Mouse (Mus musculus): ENCODE results near the gene Cep250.
A peak's percentile ranks its signal among the peaks of the same experiment; 100 is the strongest.
"Not testable (repeated sequence)": the region's sequence is repeated elsewhere in the genome, so short reads cannot be mapped to it uniquely, and the experiment has no call there.

Cep250 gene

DNA sequence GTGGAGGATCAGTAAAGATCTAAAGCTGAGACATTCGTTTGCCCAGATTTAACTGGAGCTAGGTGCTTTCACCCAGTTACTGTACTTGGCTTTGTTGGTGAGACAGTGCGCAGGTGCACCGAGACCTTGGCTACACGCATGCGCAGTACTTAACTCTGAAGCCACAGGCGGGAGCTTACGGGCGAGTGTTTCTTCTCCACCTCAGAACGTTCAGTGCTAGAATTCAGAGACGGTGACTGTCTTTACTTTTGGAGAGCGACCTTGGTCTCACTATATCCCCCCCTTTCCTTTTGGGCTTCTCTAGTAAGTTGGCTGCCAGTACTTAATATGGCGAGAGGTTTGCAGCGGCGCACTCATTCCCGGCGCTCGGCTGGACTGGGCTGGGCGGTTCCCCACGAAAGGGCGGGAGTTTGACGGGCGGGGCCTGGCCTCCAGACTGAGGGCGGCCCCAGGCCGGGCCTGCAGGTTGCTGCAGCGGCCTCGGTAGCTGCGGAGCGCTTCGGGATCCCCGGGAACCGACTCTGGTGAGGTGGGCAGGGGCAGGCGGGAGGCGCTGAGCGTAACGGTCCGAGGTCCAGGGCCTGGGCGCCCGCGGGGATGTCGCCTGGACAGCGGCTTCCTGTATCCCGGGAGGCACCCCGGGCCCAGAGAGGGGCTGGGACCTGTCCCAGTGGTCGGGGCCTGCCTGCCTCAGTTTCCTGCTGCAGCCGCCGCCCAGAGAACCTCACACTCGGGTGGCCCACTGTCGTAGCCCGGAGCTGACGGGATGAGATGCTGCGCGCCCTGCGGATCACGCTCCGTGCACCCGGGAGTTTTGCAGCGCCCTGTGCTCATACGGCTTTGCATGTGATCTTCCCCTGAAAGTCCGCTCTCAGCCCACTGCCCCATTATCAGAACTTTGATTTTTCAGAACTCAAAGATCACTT, at the start of gene Cep250:
TSS of gene Cep250 (plus strand) at position 325 of the 926 bp plus-strand sequence.
- DNase-seq (ENCODE audit: extremely low read depth, low read depth): peak; percentile 77

DNA sequence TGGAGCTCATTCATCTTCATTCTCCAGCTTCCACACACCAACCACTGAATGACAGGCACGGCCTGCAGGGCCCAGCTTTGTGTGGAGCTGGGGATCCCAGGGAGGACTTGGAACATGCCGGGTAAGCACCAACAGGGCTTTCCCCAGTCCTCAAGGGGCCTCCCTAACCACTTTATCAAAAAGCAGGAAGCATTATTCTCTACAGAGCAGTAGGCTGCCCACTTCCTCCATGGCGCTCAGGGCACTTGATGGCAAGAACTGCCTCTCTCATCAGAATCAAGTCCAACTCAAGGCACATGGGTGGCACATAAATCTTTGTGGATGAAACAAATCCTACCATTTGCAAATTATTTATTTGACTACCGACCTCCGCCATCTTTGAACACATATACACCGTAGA, 41.6 kb upstream of the Cep250 start:
- DNase-seq (ENCODE audit: extremely low read depth, low read depth): no peak

DNA sequence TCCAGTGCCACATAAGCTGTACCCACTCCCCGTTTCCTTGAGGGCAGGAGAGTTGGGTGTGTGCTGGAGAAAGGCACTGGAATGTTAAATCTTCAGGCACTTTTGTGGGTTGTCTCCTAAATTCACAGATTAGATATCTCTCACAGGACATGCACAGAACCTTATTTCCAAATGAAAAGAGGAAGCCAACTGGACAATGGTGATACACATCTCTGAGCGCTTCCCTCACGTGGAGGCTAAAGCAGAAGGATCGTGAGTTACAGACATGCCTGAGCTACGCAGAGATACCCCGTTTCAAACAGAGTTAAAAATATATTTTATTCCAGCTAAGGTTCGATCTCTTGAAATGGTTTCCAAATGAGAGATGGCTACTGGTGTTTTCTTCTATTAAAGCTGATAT, 33.1 kb upstream of the Cep250 start:
- DNase-seq (ENCODE audit: extremely low read depth, low read depth): no peak

DNA sequence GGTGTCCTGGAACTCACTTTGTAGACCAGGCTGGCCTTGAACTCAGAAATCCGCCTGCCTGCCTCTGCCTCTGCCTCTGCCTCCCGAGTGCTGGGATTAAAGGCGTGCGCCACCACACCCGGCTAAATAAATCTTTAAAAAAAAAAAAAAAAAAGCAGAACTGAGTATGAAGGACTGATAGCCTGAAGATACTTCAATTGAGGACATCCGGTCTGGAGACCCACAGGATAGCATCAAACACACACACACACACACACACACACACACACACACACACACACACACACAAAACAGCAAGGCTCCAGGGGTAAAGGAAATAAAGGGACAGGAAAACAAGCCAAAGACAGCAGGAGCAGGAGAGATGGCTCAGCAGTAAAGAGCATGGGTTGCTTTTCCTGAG, 31.0 kb upstream of the Cep250 start:
- DNase-seq (ENCODE audit: extremely low read depth, low read depth): not testable (repeated sequence)

DNA sequence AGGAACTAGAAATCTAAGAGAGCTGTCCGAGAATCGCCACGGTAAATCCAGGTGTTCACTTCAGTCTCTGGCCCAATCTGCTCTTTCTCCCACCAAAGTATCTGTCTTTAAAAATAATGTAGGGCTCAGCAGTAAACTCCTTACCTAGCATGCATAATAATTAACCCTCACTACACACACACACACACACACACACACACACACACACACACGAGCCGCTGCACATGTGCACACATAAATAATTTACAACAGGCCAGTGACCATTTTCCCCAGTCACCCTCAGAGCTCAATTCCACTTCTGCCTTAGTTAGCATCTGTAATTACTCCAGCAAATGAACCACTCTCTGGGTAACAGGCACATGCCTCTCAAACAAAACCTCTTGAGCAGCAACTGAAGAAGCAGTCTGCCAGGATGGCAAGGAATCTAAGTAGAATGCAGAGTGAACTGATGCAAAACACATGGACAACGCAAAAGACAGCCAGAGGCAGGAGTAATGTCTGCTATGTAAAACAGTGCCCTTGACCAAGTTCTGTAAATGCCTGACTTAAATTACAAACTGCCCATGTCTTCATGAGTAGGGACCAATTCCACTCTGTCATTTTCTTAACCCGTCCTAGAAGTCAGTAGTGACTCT, 27.4 kb upstream of the Cep250 start:
- DNase-seq (ENCODE audit: extremely low read depth, low read depth): peak; percentile 54

- DNase-seq (ENCODE audit: extremely low read depth, low read depth): peak; percentile 95
Measured at GRCm38 (mm10) chr2:155929531-155930442, 26.5 kb upstream of the Cep250 start, which contains the start of gene Uqcc1. Gene Uqcc1, minus strand, starts transcription at chr2:155930310.

DNA sequence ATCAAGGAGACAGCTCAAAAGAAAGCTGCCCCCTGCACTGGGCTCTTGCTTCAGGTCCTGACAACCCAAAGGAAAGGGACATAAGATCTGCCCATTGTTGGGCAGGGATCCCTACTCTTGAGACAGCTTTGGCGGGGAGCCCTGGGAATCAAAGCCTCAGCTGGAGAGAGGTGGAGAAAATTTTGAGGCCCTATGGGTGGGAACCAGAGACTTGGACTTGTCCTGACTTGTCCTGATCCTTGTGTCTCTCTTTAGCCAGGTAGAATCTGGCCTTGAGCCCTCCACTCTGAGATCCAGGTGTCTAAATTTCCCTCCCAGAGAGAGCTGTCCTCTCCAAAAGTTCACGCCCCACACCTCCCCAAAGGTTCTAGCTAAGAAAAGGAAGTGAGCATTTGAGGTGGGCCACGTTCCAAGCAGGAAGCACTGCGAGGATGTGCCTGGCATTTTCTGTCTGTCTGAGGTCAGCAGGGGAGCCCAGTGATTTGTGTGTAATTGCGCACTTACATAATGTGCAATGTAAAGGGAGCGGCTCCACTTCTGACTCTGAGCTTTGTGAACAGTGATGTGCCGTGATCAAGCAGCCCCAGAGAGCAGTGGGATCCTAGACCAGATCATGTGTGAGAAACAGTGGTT, 16.2 kb upstream of the Cep250 start:
- no peak for DNase-seq (ENCODE audit: extremely low read depth, low read depth)

GRCm38 (mm10) chr2:155940681-155941080, 15.6 kb upstream of the Cep250 start, which contains the start of gene Gm15557:
Gene Gm15557, plus strand, starts transcription at chr2:155940728.
- no peak for DNase-seq (ENCODE audit: extremely low read depth, low read depth)

DNA sequence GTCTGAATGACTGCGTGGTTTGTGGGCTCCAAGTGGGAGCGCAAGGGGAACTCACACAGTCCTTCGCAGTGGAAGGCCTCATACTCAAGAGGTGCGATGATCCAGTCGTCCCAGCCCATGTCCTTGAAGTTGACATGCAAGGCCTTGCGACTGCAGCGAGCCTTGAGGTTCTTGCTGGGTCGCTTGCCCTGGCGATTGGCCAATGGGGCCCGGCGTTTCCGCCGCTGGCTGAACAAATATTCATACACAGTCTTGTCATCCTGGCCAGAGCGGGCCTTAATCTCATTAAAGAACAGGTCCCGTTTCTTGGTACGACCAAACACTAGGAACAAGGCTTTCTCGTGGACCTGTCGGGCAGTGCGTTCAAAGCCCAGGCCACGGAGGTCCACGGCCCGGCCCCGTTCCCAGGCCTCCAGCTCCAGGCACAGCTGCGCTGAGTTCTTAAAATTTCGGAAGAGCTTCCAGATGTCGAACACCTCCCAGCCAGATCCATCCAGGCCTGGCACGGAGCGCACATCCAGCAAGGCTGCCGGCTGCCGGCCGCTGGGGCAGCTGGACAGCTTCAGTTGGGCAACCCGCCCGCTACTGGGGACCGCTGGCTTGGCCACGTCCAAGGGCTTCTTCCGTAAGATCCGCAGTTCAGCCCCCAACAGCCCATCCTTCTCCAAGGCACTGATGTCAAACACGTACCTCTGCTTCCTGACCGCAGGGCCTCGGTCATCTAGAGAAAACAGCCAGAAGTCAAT, 14.4 kb upstream of the Cep250 start:
- DNase-seq (ENCODE audit: extremely low read depth, low read depth): no peak

DNA sequence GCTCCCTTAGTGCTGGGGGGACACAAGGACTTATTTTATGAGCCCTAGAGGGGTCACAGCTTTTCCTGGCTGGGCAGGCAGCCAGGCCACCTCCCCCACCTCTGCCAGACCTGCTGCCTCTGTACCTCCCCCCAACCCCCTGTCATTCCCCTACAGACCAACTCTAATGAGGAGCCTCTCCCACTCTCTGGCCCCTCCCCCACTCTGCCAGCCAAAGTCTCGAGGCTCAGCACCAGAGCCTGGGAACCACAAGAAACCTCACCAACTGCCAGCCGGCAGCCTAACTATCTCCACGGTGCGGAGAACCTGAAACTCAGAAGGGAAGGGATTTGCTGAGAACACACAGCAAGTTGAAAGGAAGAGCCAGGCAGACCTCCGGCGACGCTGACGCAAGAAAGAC, 12.8 kb upstream of the Cep250 start:
- no peak for DNase-seq (ENCODE audit: extremely low read depth, low read depth)

DNA sequence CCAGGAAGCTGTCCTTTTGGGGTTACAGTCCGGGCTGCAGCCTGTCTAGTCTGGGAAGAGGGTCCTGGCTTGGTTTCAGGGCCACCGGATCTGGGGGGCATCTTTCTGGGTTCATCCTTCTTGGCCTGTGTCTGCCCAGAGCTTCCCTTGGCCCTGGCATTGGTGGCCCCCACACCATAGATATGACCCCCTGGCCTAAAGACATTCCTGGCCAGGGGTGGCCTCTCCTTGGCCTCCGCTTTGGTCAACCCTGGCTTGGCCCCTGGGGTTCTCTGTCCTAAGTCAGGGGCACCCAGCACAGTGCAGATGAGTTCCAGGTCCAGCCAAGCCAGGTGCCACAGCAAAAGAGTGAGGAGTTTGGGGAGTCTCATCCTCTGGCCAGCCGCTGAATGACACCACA, 11.6 kb upstream of the Cep250 start:
- no peak for DNase-seq (ENCODE audit: extremely low read depth, low read depth)

- DNase-seq (ENCODE audit: extremely low read depth, low read depth): no peak
Measured at GRCm38 (mm10) chr2:155945124-155945523, 11.1 kb upstream of the Cep250 start, which contains the start of gene Gdf5. Gene Gdf5, minus strand, starts transcription at chr2:155945367.

- no peak for DNase-seq (ENCODE audit: extremely low read depth, low read depth)
Measured at GRCm38 (mm10) chr2:155945580-155945979, 10.7 kb upstream of the Cep250 start.

GRCm38 (mm10) chr2:155946069-155946468, 10.2 kb upstream of the Cep250 start:
- peak; percentile 53 for DNase-seq (ENCODE audit: extremely low read depth, low read depth)

GRCm38 (mm10) chr2:155946499-155946898, 9.8 kb upstream of the Cep250 start:
- no peak for DNase-seq (ENCODE audit: extremely low read depth, low read depth)

DNA sequence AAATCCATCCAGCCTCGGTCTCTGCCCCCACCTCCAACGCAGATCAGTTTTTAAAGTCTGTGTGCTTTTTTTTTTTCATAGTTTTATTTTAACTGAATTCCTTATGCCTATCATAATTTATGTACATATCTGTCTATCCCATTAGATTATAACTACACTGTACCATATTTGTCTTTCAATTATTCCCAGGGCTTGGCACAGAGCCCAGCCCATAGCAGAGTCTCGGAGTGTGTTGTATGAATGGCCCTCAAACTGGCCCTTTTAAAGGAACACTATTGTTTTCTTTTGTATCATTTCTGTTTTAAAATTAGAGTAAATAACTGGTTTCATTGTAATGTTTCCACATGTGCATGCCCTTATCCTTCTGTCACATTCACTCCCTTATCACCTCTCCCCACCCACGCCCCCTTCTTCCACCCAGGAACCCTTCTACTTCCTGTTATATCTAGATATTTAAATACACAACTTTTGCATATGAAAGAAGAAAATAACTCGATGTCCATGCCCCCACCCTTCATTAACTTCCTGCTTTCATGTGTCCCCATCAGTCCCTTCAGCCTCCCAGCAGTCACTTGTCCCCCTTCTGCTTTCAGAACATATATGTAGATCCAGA, 8.8 kb upstream of the Cep250 start:
- DNase-seq (ENCODE audit: extremely low read depth, low read depth): peak; percentile 87

GRCm38 (mm10) chr2:155949362-155949761, 6.9 kb upstream of the Cep250 start:
- DNase-seq (ENCODE audit: extremely low read depth, low read depth): no peak

- DNase-seq (ENCODE audit: extremely low read depth, low read depth): no peak
Measured at GRCm38 (mm10) chr2:155952006-155952405, 4.3 kb upstream of the Cep250 start.

GRCm38 (mm10) chr2:155959981-155960380, 3.7 kb downstream of the Cep250 start:
- no peak for DNase-seq (ENCODE audit: extremely low read depth, low read depth)

DNA sequence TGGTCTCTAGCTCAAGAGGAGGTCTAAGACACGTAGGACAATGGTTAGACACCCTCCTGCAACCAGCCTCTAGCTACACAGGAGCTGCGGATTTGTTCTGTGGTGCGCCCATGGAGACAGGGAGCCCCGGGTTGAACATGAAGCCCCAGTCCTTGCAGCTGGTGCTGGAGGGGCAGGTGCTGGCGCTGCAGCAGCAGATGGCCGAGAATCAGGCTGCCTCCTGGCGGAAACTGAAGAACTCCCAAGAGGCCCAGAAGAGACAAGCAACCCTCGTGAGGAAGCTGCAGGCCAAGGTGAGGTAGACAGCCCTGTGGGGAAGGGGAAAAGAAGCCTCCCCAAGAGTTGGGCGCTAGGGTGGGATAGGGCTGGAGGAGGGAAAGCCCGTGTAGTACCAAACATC, 5.6 kb downstream of the Cep250 start:
- no peak for DNase-seq (ENCODE audit: extremely low read depth, low read depth)
